Mouse (Mus musculus) bone marrow macrophage, adult 2 months (primary cell): ENCODE data around the gene Krtap4-8. TPM values are rescaled to one million over a fixed set of nuclear protein-coding genes. Genes with fewer than 3 reads are reported as not detected.
"Not testable (repeated sequence)": the region's sequence is repeated elsewhere in the genome, so short reads cannot be mapped to it uniquely, and the experiment has no call there.

Source experiments
- H3K27ac ChIP-seq: 2 replicates; pipeline ENCODE4 v1.5.1; 2012; ENCODE audit warnings: low read depth, low read length; ENCODE audit not compliant: insufficient read depth
- H3K4me1 ChIP-seq: 2 replicates; pipeline ENCODE4 v1.6.1; 2012; ENCODE audit warnings: low read length; ENCODE audit not compliant: control insufficient read depth, insufficient read depth
- H3K4me3 ChIP-seq: 2 replicates; pipeline ENCODE4 v1.5.1; 2012; ENCODE audit warnings: mild to moderate bottlenecking, low read length, moderate library complexity; ENCODE audit not compliant: insufficient read depth
- CTCF ChIP-seq: IDR thresholded peaks from 2 replicates; pipeline ENCODE4 v1.5.1; 2012; ENCODE audit warnings: low read depth, mild to moderate bottlenecking, low read length, moderate library complexity
- POLR2A ChIP-seq: IDR thresholded peaks from 2 replicates; pipeline ENCODE4 v1.6.1; 2012; ENCODE audit warnings: mild to moderate bottlenecking, low read depth, low read length, borderline replicate concordance
- polyA plus RNA-seq: library from polyadenylated mRNA; stranded (reverse); fragments of >200 nt; gene quantifications from 2 replicates; pipeline ENCODE4 v1.2.4, GENCODE M21; 2012; ENCODE audit not compliant: missing spikeins, insufficient read depth, insufficient read length

The Krtap4-8 gene
- not detected in 2 replicates for polyA plus RNA-seq

DNA sequence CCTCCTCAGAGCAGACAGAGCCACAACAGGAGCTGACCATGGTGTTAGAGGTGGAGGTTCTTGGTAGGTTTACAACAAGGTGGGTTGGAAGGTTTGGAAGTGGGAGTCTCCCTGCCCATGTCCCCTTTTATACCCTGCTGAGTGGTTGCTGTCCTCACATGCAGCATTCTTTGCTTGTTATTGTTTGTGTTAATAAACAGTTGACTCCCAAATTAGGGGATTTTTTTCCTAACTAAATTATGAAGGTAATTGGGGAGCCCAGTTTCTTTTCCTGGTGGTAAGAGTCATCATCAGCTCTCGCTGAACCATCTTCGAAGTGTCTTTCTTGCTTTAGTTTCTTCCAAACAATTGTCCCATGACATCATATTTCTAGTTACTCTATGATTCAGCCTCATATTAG is at the start of gene Krtap4-8:
Gene Krtap4-8 (minus strand): TSS at position 101 of the 400 bp plus-strand sequence.
- Histone ChIP-seq H3K4me3 (no peak within 1 kb of the TSS), H3K4me1 (no peaks in the 10 kb centered on the region), H3K27ac (no peak within 1 kb of the TSS)
- no peak for TF ChIP-seq CTCF
- no peak for TF ChIP-seq POLR2A

DNA sequence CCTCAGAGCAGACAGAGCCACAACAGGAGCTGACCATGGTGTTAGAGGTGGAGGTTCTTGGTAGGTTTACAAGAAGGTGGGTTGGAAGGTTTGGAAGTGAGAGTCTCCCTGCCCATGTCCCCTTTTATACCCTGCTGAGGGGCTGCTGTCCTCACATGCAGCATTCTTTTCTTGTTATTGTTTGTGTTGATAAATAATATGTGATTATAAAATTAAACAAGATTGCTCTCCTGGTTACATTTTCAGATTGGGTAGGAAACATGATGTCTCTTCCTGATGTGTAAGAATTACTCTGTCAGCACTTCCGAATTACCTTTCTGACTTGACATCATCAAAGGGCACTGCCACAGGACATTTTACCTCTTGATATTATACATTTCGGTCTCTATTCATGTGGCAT is 35.1 kb upstream of the Krtap4-8 start, which contains the start of gene Gm11564:
Gene Gm11564 (minus strand): TSS at position 101 of the 400 bp plus-strand sequence.
- not testable (repeated sequence) for H3K27ac ChIP-seq, H3K4me3 ChIP-seq, H3K4me1 ChIP-seq

DNA sequence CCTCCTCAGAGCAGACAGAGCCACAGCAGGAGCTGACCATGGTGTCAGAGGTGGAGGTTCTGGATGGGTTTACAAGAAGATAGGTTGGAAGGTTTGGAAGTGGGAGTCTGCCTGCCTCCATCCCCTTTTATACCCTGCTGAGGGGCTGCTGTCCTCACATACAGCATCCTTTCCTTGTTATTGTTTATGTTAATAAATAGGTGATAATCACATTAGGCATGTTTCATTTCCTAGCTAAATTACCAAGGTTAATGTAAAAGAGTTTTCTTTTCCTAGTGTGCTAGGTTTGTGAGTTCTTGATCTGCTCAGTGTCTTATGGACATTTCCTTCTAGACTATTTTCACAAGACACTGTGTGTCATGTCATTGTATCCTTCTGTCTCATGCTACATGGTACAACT is 29.3 kb upstream of the Krtap4-8 start, which contains the start of gene Krtap4-13:
Gene Krtap4-13 (minus strand): TSS at position 101 of the 400 bp plus-strand sequence.
- not testable (repeated sequence) for H3K4me1 ChIP-seq, H3K27ac ChIP-seq, H3K4me3 ChIP-seq

DNA sequence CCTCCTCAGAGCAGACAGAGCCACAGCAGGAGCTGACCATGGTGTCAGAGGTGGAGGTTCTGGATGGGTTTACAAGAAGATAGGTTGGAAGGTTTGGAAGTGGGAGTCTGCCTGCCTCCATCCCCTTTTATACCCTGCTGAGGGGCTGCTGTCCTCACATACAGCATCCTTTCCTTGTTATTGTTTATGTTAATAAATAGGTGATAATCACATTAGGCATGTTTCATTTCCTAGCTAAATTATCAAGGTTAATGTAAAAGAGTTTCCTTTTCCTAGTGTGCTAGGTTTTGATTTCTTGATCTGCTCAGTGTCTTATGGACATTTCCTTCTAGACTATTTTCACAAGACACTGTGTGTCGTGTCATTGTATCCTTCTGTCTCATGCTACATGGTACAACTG is 23.8 kb upstream of the Krtap4-8 start, which contains the start of gene Gm11554:
Gene Gm11554 (minus strand): TSS at position 101 of the 400 bp plus-strand sequence.
- not testable (repeated sequence) for H3K4me3 ChIP-seq, H3K4me1 ChIP-seq, H3K27ac ChIP-seq

DNA sequence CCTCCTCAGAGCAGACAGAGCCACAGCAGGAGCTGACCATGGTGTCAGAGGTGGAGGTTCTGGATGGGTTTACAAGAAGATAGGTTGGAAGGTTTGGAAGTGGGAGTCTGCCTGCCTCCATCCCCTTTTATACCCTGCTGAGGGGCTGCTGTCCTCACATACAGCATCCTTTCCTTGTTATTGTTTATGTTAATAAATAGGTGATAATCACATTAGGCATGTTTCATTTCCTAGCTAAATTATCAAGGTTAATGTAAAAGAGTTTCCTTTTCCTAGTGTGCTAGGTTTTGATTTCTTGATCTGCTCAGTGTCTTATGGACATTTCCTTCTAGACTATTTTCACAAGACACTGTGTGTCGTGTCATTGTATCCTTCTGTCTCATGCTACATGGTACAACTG is 18.3 kb upstream of the Krtap4-8 start, which contains the start of gene Gm11569:
Gene Gm11569 (minus strand): TSS at position 101 of the 400 bp plus-strand sequence.
- not testable (repeated sequence) for H3K4me3 ChIP-seq, H3K4me1 ChIP-seq, H3K27ac ChIP-seq

DNA sequence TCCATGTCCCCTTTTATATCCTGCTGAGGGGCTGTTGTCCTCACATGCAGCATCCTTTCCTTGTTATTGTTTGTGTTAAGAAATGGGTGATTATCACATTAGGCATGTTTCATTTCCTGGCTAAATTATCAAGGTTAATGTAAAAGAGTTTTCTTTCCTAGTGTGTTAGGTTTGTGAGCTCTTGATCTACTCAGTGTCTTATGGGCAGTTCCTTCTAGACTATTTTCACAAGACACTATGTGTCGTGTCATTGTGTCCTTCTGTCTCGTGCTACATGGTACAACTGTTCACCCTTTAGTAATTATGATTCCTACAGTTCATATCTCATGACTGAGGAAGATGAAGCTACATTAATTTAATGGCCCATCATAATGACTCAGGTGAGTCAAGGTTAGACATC is 12.9 kb upstream of the Krtap4-8 start, which contains the start of gene Gm11596:
Gene Gm11596 (minus strand): TSS at position 101 of the 400 bp plus-strand sequence.
- no peak for TF ChIP-seq POLR2A
- TF ChIP-seq CTCF = no peak
- no peak within 1 kb of the TSS for H3K4me3 ChIP-seq
- no peaks in the 10 kb centered on the region for H3K4me1 ChIP-seq
- no peak within 1 kb of the TSS for H3K27ac ChIP-seq

DNA sequence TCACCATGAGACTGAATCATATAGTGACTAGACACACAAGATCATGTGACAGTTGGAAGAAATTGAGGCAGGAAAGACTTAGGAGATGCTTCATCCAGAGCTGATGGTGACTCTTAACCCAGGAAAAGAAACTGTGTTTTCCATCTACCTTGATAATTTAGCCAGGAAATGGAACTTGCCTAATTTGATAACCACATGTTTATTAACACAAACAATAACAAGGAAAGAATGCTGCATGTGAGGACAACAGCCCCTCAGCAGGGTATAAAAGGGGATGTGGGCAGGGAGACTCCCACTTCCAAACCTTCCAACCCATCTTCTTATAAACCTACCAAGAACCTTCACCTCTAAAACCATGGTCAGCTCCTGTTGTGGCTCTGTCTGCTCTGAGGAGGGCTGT is 4.4 kb upstream of the Krtap4-8 start, which contains the start of gene Krtap4-9:
Gene Krtap4-9 (plus strand): TSS at position 301 of the 400 bp plus-strand sequence.
- not testable (repeated sequence) for H3K4me1 ChIP-seq, H3K27ac ChIP-seq, H3K4me3 ChIP-seq

DNA sequence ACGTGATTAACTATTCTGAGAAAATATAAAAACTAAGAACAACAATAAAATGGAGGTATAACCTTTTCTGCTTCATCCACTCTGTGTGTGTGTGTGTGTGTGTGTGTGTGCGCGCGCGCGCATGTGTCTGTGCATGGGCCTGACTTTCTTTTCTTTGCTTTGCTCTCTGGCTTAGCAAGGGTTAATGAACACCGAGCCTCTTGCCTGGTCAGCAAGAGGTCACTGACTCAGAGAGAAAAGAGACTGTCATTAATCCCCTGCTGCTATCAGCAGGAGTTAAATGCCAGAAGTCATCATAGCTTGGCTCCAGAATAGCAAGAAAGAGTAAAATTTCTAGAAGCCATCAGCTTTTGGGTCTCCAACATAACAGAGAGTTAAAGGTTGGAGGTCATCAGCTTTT is 2.1 kb downstream of the Krtap4-8 start:
- no peak overlapping the region for H3K4me3 ChIP-seq
- H3K27ac ChIP-seq = no peak overlapping the region
- no peaks in the 10 kb centered on the region for H3K4me1 ChIP-seq
- TF ChIP-seq POLR2A = no peak
- no peak for TF ChIP-seq CTCF

DNA sequence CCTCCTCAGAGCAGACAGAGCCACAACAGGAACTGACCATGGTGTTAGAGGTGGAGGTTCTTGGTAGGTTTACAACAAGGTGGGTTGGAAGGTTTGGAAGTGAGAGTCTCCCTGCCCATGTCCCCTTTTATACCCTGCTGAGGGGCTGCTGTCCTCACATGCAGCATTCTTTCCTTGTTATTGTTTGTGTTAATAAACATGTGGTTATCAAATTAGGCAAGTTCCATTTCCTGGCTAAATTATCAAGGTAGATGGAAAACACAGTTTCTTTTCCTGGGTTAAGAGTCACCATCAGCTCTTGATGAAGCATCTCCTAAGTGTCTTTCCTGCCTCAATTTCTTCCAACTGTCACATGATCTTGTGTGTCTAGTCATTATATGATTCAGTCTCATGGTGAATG is 7.7 kb downstream of the Krtap4-8 start, which contains the start of gene Gm11595:
Gene Gm11595 (minus strand): TSS at position 101 of the 400 bp plus-strand sequence.
- not testable (repeated sequence) for H3K4me1 ChIP-seq, H3K4me3 ChIP-seq, H3K27ac ChIP-seq

DNA sequence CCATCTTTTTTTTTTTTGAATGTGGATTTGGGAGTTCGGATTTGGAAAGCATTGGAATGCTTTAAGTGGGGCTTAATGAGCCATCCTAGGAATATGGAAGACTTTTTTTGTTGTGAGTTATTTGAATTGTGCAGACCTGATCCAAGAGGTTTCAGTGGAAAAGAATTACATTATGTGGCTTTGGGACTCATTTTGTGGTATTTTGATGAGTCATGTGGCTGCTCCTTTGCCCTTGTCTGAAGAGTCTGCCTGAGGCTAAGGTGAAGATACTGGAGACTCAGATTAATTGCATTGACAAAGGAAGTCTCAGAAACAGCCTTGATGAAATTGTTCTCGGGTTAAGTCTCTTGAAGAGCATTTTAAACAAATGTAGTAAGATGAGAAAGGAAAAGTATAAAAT is 12.1 kb downstream of the Krtap4-8 start:
- H3K27ac ChIP-seq = no peak overlapping the region
- TF ChIP-seq CTCF = no peak
- TF ChIP-seq POLR2A = no peak

DNA sequence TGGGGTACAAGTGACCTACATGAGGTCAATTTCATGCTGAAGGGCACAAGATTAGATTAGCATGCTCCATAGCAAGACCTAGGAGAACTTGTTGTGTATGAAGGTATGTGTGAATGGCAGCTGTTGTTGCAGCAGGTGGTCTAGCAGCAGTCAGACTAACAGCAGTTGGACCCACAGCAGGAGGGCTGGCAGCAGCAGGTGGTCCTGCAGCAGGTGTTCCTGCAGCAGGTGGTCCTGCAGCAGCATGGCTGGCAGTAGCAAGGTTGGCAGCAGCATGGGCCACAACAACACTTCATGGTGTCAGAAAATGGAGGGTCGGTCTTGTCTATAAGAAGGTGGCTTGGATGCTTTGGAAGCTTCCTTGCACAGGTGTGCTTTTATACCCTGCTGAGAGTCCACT is 21.6 kb downstream of the Krtap4-8 start:
- H3K4me1 ChIP-seq = no peaks in the 10 kb centered on the region
- TF ChIP-seq CTCF (no peak), POLR2A (no peak)
- no peak overlapping the region for H3K27ac ChIP-seq
- no peak overlapping the region for H3K4me3 ChIP-seq

More for the DNA sequence above, 12.1 kb downstream of the Krtap4-8 start:
- Histone ChIP-seq H3K4me3 (no peak overlapping the region), H3K4me1 (no peaks in the 10 kb centered on the region)
